Mouse (Mus musculus): ENCODE measurements around the gene Sumf2.
"Not testable (repeated sequence)": the region's sequence is repeated elsewhere in the genome, so short reads cannot be mapped to it uniquely, and the experiment has no call there.

Sumf2 gene
- long read RNA-seq, experiment 1, transcript Sumf2-204 (9 exons, 2,264 nt) = major isoform, 20 of 25 reads
- long read RNA-seq, experiment 1, partial matches to known transcripts = 1 of 25 reads
- long read RNA-seq, experiment 1, other reads (novel, unspliced or antisense) = 4 of 25 reads
- long read RNA-seq, experiment 2, transcript Sumf2-204 (9 exons, 2,264 nt) = major isoform, 30 of 35 reads
- long read RNA-seq, experiment 2, partial matches to known transcripts = 3 of 35 reads
- long read RNA-seq, experiment 2, other reads (novel, unspliced or antisense) = 2 of 35 reads

DNA sequence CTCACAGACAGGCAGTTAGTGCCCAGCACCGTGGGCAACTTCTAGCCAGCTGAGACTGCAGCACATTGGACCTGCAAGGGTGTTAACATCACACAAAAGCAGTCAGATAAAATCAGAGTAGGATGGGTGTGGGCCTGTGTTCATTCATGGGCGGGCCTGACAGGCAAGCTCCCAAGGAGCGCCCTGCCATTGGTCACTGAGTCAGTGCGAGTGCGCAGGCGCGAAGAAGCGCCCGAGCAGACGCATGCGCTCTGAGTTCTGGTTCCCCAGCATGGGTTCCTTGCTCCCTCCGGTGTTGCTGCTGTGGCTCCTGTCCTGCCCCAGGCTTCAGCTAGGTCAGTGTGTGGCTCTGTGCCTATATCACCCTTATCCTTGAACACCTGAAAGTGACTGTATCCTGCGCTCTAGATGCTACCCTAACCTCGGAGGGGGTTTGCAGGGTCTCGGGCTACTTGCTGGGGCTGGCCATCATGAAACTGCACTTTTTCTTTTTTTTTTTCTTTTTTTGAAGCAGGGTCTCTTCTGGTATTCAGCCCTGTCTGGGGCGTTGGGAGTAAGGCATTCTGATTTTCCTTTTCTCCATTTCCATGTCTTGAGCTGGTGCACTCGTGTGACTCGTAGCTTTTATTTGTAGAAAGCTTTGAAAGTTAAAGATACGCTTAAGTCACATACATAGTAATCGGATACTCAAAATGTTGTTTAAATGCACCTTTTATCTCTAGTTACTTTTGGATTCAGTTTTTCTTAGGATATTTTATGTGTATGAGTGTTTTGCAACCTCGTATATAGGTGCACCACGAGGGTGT lies at the start of gene Sumf2:
Gene Sumf2 (plus strand): TSS at position 235 of the 806 bp plus-strand sequence.
- intact Hi-C loops (cut with DNase I) = no loop called here

GRCm38 (mm10) chr5:129844848-129845247 lies 1.9 kb upstream of the Sumf2 start:
- intact Hi-C loops (cut with DNase I) = no loop called here

DNA sequence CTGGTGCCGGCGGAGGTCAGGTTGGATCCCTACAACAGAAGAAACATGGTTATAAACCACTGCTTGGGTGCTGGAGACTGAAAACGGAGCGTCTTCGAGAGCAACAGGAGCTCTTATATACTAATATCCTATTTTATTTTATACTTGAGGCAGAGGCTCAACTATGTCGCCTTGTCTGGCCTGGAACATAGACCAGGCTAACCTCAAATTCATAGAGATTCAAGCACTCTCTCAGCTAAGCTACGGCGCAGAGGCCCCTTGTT lies 703 bp downstream of the Sumf2 start:
- intact Hi-C loops (cut with DNase I) = no loop called here

- intact Hi-C loops (cut with DNase I) = no loop called here
These were observed 8.4 kb downstream of the Sumf2 start for GRCm38 (mm10) chr5:129855163-129855562.

DNA sequence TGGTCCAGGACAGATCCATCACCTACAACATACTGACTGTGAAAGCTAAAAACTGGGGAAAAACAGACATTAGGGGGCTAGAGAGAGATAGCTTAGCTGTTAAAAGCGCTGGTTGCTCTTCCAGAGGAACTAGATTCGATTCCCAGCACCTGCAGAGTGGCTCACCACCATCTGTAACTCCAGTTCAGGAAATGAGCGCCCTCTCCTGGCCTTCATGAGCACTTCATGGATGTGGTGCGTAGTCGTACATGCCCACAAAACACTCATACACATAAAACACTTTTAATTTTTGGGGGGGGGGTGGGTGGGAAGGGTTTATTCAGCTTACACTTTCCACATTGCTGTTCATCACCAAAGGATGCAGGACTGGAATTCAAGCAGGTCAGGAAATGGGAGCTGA lies 9.6 kb downstream of the Sumf2 start:
- intact Hi-C loops (cut with DNase I) = no loop called here

DNA sequence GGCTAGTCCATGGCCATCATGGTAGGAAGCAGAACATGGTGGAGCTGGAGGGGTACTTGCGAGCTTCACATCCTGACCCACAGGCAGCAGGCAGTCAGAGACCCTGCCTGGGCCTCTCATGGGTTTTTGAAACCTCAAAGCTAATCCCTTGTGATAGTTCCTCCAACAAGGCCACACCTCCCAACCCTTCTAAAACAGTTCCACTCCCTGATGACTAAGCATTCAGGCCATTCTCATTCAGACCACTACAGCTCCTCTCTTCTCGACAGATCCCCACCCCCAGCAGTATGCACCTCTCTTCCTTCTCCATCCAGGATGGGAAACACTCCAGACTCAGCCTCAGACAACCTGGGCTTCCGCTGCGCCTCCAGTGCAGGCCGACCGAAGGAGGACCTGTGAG lies 15.5 kb downstream of the Sumf2 start:
- intact Hi-C loops (cut with DNase I) = no loop called here

GRCm38 (mm10) chr5:129864467-129864866 lies 17.7 kb downstream of the Sumf2 start:
- intact Hi-C loops (cut with DNase I) = no loop called here

DNA sequence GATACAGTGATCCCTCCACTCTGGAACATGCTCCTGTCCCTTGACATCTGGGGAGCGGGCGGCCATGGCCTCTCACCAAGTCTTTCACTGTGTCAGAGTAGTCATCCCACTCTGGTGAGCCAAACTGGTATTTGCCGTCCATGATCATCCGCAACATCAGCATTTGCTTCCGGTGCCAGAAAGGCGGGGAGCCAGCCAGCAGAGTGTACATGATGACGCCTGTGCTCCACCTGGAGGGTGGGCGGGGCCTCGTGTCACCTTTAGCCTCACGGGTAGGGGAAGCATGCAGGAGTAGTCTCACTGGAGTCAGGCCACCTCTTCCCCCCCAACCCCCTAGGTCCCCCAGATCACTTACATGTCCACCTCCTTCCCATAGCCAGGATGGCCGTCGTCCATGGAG lies 19.1 kb downstream of the Sumf2 start:
- intact Hi-C loops (cut with DNase I) = no loop called here

GRCm38 (mm10) chr5:129869238-129869995 lies 22.6 kb downstream of the Sumf2 start:
- intact Hi-C loops (cut with DNase I) = no loop called here

DNA sequence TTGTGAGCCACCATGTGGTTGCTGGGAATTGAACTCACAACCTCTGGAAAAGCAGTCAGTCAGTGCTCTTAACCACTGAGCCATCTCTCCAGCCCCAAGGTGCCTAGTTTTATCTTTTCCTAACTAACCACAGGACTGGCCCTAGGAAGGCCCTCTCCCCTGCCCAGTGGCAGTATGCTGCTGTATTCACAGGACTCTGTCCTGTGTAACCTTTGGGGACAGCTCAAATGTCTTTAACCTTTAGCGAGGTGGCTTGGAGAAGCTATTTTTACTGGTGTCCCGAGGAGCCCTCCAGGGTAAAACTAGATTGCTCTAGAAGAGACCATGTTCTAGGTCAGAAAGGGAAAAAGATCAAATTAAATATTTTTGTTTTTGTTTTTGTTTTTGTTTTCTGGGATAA lies 24.5 kb downstream of the Sumf2 start:
- intact Hi-C loops (cut with DNase I) = no loop called here

GRCm38 (mm10) chr5:129873942-129874341 lies 27.2 kb downstream of the Sumf2 start:
- intact Hi-C loops (cut with DNase I) = no loop called here

GRCm38 (mm10) chr5:129875098-129875497 lies 28.3 kb downstream of the Sumf2 start:
- intact Hi-C loops (cut with DNase I) = no loop called here

DNA sequence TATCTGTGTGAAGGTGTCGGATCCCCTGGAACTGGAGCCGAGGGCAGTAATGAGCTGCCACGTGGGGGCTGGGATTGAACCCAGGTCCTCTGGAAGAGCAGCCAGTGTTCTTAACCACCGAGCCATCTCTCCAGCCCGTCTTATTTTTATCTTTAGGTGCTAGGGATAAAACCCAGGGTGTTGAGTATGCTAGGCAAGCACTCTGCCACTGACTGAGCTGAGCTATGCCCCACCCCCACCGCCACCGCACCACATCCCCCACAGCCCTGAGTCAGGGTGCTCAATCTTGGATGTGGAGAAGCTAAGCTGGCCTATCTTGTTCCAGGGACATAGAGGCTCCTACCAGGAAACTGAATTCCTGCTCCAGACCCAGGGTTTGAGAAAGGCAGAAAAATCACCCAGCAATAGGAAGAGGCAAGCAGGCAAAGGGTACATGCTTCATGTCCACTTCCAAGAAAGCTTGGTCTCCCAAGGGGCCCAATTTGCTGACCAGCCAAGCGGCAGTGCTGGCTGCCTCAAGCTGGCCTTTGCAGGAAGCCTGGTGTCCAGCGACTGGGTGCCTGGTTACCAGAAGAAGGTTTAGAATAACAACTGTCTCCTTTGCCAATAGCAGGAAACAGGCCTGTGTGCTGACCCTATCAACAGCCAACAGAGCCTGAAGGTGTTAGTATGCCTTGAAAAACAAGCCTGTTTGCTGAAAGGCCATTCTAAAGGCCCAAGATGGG lies 31.1 kb downstream of the Sumf2 start:
- intact Hi-C loops (cut with DNase I) = no loop called here

GRCm38 (mm10) chr5:129878946-129879345 lies 32.2 kb downstream of the Sumf2 start:
- intact Hi-C loops (cut with DNase I) = no loop called here

- intact Hi-C loops (cut with DNase I) = no loop called here
These were observed 33.1 kb downstream of the Sumf2 start for GRCm38 (mm10) chr5:129879888-129880287.

DNA sequence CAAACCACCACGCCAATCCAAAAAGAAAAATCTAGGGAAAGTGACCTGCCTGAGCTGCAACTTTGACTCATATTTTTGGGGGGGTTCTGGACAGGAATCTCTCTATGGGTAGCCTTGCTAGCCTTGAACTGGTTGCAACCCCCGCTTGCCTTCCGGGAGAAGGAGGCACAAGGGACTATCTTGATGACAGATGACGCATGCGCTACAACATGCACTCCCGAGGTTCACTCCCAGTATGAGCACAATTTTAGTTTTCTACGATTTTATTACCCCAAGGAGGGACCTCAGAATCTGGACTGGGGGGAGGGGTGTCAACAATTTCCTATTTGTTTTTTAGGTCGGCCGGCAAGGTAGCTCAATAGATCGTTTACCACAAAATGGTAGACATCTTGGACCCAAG lies 39.5 kb downstream of the Sumf2 start:
- intact Hi-C loops (cut with DNase I) = no loop called here

DNA sequence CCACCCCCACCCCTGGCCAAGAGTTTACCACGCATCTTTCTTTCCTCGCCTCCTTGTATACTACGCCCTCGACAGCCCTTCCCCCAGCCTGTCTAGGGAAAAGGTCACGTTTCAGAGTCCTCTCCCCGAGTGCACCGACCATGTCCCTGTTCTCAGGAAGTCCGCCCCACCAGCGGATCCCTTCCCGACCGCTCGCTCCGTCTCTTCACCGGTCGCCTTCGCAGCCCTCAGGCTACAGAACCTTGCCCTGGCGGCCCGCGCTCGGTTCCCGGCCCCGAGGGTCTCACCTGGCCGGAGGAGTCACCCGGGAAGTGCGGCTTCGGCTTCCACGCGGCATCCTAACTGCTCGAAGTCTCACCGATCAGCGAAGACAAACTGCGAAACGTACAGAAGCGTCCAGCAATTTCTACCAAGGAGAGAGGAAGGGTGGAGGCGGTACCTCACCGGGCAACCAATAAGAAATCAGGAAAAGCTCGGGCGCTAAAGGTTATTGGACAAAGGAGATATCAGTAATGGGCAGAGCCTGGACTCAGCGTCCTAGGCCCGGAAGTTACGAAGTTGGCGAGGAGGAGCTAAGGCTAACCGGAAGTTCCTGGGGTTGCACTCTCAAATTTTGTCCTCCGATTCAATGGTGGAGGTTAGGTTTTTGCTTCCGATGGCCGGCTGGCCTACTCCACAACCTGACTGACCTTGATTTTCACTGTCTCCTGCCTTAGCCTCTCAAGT lies 40.3 kb downstream of the Sumf2 start, which contains the start of gene Chchd2:
Gene Chchd2 (minus strand): TSS at position 560 of the 726 bp plus-strand sequence.
- intact Hi-C loops (cut with DNase I) = no loop called here

- intact Hi-C loops (cut with DNase I) = not testable (repeated sequence)
These were observed 43.6 kb downstream of the Sumf2 start for GRCm38 (mm10) chr5:129890390-129890789.

GRCm38 (mm10) chr5:129895198-129896088 lies 48.7 kb downstream of the Sumf2 start, which contains the start of gene Zbed5:
Gene Zbed5, plus strand, starts transcription at chr5:129895723.
- intact Hi-C loops (cut with DNase I) = no loop called here

- intact Hi-C loops (cut with DNase I) = no loop called here
These were observed 51.7 kb downstream of the Sumf2 start, which contains the start of gene Phkg1 for GRCm38 (mm10) chr5:129898449-129898848. Gene Phkg1, minus strand, starts transcription at chr5:129898549.
